Mouse (Mus musculus): ENCODE data around the gene Ube2g2.
"Not testable (repeated sequence)": the region's sequence is repeated elsewhere in the genome, so short reads cannot be mapped to it uniquely, and the experiment has no call there.

Ube2g2 gene

DNA sequence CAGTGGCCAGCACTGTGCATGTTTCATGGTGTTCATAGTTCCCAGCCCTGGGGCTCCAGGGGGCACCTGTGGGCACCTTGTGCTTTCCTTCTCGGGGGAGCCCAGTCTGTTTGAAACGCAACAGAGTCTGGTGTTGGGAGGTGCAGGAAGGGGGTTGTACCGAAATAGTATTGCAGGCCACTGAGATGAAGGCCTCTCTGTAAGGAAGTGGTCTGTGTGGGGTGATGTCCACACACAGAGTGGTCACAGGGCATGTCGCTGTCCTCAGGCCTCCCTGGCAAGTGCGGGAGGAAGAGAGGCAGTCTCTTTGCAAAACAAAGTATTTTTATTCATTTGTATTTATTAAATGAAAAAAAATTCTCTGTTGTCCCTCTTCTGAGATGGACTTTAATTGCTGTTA lies 23.5 kb downstream of the Ube2g2 start:
- no peak for DNase-seq (ENCODE audit: low spot score)

DNA sequence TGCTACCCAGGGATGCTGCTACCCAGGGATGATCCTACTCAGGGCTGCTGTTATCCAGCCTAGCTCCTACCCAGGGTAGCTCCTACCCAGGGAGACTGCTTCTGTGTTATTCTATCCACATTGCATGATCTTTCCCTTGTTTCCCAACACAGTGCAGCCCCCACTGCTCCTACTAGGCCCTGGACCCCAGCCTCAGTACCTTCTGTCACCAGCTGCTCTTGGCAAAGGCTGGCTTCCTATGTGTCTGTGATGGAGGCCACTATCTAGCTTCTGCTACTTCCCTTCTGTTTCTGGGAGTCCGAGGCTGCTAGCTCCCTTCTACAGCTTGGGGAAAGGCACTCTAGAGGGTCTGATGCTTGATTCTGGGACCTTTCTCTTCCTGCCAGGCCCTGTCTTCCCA lies 25.4 kb downstream of the Ube2g2 start:
- no peak for DNase-seq (ENCODE audit: low spot score)

DNA sequence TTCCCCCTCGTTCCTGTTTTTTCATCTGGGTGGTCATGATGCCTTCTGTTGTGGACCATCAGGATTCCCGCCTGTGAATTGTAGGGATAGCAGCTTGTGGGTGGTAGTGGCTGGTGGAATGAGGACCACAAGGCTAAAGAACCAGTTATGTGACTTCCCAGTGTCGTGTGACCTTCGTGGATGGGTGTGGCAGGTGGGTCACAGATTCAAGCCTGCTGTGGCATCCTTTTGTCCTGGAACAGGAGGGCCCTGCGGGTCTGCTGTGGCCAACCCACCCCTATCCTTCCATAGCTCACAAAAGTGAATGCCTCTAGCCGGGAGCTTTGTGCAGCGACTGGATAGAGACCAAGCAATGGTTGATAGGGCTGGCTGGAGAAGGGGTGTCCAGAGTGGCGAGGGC lies 25.8 kb downstream of the Ube2g2 start:
- no peak for DNase-seq (ENCODE audit: low spot score)

DNA sequence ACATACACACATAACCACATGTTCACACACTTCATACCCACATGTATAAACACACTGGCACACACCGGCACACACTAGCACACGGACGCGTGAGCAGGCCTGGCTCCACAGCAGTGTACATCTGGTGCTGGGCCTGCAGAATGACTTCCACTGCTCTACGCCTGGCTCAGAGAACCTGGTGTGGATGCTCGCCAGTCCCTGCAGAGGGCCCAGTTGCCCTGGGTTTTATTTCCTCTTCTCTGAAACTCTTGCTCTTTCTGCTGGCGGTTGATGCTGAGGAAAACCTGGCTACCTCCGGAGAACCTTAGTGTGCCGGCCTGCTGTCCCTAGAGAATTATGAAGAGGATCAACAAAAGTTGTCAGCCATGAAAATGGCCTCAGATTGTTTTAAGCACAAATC lies 30.0 kb downstream of the Ube2g2 start:
- DNase-seq (ENCODE audit: low spot score) = no peak

DNA sequence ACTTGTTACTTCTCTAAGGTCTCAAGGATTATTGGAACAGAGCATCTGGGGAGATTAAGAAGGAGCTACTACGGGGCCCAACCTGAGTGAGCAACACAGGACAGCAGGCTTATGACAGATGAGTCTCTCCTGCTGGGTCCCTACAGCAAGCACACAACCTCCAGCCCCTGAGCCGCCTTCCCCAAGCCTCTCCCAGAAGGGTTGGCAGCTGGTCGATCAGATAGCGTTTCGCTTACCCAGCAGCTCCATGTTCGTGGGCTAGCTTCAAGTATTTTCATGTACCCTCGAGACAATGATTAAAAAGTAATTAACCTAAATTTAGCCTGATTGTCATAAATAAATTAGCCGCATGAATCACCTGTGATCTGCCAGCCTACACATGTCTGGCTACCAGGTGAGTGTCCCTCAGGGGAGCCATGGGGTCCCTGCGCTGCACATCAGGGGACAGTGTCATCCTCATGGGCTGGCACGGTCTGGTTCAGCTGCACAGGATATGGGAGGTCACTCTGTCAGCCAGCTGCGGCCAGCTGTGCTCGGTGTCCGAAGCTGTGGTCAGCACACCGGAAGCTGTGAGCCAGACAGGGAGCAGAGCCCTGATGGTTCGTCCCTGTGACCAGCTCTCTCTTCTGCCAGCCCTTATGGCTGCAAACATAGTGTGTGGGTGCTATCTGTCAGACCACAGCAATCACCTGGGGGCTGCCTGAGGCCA lies 36.4 kb downstream of the Ube2g2 start:
- no peak for DNase-seq (ENCODE audit: low spot score)

DNA sequence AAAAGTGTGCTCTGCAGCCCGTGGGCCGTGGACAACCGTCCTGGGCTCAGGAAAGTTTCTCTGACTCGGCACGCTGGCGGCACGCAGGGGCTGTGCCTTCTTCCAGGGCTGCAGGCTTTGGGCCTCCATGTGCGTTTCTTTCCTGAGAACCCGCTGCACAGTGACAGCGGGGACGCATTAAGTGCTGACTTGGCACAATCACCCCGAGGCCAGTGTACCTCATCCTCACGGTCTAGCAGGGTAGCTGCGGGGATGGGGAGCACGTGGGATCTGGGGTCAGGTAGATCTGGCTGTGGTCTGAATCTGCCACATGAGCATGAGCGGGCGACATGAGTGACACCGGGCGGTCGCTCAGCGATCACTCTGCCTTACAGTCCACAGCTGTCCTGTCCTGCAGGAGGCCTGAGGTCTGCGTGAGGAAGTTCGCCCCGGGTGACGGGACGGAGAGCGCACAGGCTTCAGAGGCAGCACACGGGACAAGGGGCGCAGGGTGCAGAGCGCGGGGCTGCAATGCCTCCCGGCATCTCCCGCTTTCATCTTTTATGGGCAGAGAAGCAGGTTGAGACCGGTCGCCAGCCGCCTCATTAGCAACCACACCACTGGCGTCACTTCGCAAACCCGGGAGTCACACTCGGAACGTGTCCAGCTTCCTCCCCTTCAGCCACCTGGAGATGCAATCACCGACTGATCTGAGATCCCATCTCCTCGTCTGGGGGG lies 42.0 kb downstream of the Ube2g2 start:
- no peak for DNase-seq (ENCODE audit: low spot score)

DNA sequence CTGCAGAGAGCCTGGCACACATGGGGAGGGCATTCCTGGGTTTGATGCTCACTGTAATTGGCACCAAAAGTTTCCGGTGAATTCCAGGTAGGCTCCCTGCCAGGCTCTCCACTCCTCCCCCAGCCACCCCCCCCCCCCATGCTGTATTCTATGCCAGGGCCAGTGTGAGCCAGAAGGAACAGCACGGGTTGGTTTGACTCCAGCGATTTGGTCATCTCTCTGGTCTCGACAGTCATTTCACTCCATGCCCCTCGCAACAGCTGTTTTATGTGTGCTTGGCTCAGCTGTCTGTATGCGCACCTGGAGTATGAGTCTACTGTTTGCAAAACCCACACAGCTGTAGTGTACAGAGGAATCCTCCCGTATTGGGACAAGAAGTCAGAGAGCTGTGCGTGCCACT lies 44.3 kb downstream of the Ube2g2 start:
- no peak for DNase-seq (ENCODE audit: low spot score)

DNA sequence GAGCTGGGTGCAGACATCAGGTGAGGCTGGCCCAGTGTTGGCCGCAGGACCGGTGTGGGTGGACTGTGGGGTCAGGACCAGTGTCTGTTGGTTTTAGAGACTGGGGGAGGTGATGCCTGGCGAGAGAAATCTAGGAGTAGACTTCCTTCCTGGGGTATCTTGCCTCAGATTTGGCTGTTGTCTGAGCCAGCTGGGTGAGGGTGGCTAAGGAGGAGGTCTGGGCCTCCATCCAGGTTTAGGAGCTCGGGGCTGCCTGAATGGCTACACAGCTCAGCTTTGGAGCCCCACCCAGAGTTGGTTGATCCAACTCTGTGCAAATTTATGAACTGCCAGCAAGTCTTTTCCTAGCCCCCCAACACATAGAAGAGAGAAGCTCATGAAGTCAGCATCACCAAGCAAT lies 45.3 kb downstream of the Ube2g2 start:
- DNase-seq (ENCODE audit: low spot score) = no peak

DNA sequence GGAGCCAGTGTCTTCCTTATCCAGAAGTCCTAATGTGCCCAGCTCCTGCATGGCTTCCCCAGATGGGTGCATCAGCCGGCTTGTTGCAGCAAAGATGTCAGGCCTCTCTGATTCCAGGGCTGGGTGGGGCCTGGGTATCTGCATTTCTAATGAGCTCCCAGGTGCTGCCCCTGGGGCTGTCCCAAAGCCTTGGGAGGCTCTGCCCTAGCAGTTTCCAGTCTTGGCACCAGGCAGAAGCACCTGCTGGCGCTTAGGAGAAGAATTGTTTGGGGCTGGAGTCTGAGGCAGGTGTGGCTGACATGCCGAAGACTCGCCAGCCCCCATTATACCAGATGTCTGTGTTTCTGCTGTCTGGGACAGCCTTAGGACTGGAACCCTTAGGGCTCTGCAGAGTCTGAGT lies 48.6 kb downstream of the Ube2g2 start:
- no peak for DNase-seq (ENCODE audit: low spot score)

DNA sequence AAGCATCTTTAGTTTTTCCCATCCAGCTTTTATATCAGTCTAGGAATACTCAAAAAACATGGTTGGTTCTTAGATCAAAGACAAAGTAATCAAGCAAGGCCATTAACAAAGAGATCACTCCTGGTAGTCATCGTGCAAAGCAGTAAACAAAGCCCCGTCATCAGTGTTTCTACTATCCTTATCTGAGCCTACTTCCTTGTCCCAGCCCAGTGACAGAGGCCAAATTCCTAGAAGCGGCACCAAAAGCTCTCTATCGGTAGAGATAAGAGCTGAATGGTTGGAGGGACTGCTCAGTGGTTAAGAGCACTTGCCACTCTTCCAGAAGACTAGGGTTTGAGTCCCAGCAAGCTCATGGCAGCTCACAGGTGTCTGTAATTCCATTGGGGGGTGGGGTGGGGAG lies 49.4 kb downstream of the Ube2g2 start:
- DNase-seq (ENCODE audit: low spot score) = no peak

DNA sequence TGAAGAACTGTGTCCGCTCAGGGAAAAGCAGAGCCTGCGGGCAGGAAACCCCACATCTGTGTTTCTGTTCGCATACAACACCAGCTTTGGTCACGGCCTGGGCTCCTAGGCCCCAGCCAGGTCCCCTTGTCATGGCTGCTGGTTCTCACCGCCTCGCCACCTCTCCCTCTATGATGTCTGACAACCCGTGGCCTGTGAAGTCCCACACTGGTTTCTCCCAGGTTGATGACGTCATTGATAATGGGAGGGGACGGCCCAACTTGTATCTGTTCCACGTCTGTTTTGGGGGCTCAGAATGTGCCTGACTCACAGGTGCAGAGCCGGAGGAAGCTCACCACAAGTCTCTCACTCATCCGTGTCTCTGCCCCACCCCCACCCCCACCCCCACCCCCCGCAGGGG lies 51.7 kb downstream of the Ube2g2 start:
- no peak for DNase-seq (ENCODE audit: low spot score)

DNA sequence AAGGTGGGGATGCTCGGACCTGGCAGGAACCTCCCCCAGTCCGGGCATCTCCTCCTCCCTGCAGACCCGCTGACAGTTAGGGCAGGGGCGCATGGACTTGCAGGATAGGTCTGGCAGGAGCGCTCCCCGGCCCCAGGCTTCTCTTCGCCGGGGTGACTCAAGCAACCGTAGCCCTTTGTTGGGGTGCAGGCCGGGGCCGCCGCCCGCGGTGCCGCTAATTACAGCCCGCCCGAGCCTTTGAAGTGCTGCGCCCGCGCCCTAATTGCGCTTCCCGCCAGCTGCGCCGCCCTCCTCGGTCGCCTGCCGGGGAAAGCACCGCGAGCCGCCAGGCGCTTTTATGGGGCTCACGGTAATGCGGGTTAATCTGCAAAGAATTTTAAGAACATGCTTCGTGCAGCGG lies 55.5 kb downstream of the Ube2g2 start:
- no peak for DNase-seq (ENCODE audit: low spot score)

DNA sequence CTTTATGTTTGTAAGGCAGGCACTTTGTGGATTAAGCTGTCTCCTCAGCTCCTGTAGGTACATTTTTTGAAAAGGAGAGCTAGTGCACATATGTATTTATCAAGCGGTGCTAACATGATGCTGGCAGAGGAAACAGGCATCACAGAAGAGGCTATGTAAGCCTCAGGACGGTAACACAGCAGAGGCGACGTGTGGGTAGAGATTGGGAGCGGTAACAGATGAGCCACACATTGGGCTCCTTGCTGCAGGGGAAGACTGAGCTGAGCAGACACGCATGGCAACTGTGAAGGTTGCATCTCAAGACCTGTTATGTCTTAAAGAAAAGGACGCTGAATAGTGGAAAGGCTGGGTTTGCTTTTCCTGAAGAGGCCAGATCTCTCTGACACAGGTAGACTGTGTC lies 60.9 kb downstream of the Ube2g2 start:
- no peak for DNase-seq (ENCODE audit: low spot score)

DNA sequence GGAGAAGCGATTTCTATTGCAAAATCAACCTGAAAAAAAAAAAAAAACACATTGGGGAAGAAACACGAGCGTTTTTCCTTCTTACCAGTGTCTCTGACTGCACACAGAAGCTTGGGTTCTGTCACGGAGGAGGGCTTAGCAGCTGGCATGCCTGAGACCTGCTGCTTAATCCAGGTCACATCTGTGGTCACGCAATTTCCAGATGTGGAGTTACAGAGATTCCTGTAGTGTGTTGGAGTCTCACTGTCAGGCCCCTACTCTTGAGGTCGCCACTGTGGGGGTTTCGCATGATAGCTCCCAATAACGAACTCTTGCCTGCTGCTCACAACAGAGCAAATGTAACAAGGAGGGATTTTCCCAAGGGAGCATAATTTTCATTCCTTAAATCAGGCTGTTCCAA lies 62.1 kb downstream of the Ube2g2 start:
- peak; percentile 50 for DNase-seq (ENCODE audit: low spot score)

DNA sequence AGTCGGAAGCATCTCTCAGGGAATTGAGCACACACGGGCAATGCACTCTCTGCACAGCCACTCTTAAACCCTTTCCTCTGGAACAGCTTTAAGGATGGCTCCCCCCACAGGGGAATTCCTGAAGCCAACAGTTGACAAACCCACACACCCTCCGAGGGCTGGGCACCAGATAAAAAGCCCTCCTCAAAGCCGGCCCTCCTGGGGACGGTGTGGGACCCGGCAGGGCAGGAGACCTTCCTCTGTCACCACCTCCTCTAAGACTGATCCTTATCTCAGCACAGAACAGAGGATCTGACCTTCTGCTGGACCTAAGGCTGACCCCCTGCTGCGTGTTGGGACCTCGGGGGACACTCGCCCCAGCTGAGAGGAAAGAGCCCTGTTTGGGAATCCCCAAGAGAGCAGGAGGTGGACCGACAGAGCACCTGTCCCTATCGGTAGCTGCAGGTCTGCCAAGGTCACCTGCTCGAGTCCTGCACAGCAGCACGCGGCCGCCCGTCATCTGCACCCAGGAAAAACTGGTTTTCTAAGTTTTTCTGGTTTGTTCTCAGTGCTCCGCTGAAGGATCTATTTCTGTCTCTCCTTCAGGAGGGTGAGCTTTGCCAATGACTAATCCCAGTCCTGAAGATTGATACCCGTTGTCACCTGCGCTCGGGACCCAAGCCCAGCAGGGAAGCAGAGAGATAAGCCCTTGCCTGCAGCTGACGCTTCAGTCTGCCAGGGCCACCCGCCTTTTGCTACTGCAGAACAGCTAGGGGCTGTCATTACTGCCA lies 64.0 kb downstream of the Ube2g2 start, which contains the start of gene Tspear:
TSS of gene Tspear (plus strand) at position 675 of the 770 bp plus-strand sequence.
- no peak for DNase-seq (ENCODE audit: low spot score)

DNA sequence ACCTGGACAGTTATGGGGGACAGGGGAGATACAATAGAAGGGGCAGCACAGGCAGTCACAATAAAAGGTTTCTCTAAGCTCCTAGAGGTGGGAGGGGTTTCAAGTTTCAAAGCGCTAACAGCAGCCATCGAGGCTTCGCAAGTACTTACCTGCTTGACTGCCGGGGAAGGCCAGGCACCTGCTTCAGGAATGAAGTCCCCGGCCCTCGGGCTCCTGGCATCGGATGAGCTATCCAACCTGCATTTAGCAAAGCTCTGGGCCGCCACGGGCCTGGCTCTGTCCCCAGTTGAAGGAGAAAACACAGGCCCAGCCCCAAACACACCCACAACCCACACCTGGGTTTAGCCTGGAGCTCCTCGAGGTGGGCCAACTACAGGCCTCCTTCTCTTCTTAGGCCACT lies 64.9 kb downstream of the Ube2g2 start:
- no peak for DNase-seq (ENCODE audit: low spot score)

DNA sequence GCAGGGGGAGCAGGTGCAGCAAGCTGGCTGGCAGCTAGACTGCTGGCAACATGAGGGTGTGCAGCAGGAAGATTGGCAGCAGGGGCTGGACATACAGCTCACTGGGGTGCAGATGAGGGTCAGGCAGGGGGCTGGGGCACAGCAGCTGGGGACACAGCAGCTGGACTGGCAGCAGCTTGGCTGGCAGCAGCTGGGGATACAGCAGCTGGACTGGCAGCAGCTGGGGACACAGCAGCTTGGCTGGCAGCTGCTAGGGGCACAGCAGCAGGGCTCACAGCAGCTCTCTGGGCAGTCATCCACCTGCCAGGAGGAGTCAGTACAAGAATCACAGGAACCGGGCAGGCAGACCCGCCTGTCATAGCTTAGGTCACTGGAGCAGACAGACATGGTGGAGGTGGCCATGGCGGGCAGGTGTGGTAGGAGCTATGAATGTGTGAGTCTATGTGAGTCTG lies 68.3 kb downstream of the Ube2g2 start, which contains the start of gene Gm19402:
TSS of gene Gm19402 (minus strand) at position 402 of the 452 bp plus-strand sequence.
- DNase-seq (ENCODE audit: low spot score) = not testable (repeated sequence)
